Mouse (Mus musculus) left cerebral cortex, postnatal 10 days (tissue): ENCODE data around the gene Olfr308. TPM values are rescaled to one million over a fixed set of nuclear protein-coding genes. Genes with fewer than 3 reads are reported as not detected.
"Not testable (repeated sequence)": the region's sequence is repeated elsewhere in the genome, so short reads cannot be mapped to it uniquely, and the experiment has no call there.

ENCODE experiments used
- DNase-seq, 2 experiments: peaks; one replicate each; pipeline ENCODE4 v3.0.0; 2021 to 2022; ENCODE audit warnings: low spot score in 2 of 2, mixed read lengths in 1 of 2; ENCODE audit errors: extremely low spot score in 1 of 2
- intact Hi-C: fragments of 180-260 bp; cut with DNase I; formaldehyde crosslinking; loops from one replicate; pipeline ENCODE4 v1.15.1; 2025
- microRNA-seq: library from miRNA; unstranded; fragments of <30 nt; microRNA quantifications from one replicate; pipeline ENCODE4 v1.2.0, GENCODE M21; 2022
- total RNA-seq, 2 experiments: library from RNA; stranded (reverse); gene quantifications; 2 replicates each; pipeline ENCODE4 v1.2.3; 2021

Gene Olfr308
- total RNA-seq: not detected

GRCm38 (mm10) chr7:86325530-86325929, at the start of gene Olfr308:
TSS of gene Olfr308 (minus strand) at chr7:86325630.
- DNase-seq: no peak

GRCm38 (mm10) chr7:86366828-86367227, 41.4 kb upstream of the Olfr308 start, which contains the start of gene Olfr305:
TSS of gene Olfr305 (minus strand) at chr7:86366928.
- intact Hi-C loops: no loop called here

More at GRCm38 (mm10) chr7:86325530-86325929, at the start of gene Olfr308:
- intact Hi-C loops: no loop called here

GRCm38 (mm10) chr7:86346296-86346695, 20.9 kb upstream of the Olfr308 start:
- intact Hi-C loops: not testable (repeated sequence)

More at GRCm38 (mm10) chr7:86366828-86367227, 41.4 kb upstream of the Olfr308 start, which contains the start of gene Olfr305:
- no peak for DNase-seq

GRCm38 (mm10) chr7:86344253-86344652, 18.8 kb upstream of the Olfr308 start:
- no peak for DNase-seq
- intact Hi-C loops: no loop called here

More at GRCm38 (mm10) chr7:86346296-86346695, 20.9 kb upstream of the Olfr308 start:
- not testable (repeated sequence) for DNase-seq

- intact Hi-C loops: no loop called here
- DNase-seq: no peak
Observed at GRCm38 (mm10) chr7:86342881-86343565, 17.6 kb upstream of the Olfr308 start.

- intact Hi-C loops: no loop called here
- no peak for DNase-seq
Observed at GRCm38 (mm10) chr7:86337486-86337885, 12.1 kb upstream of the Olfr308 start, which contains the start of gene Olfr307. TSS of gene Olfr307 (minus strand) at chr7:86337586.

GRCm38 (mm10) chr7:86321323-86321722, 4.1 kb downstream of the Olfr308 start:
- intact Hi-C loops: no loop called here
- DNase-seq: no peak

- DNase-seq: no peak
- intact Hi-C loops: no loop called here
Observed at GRCm38 (mm10) chr7:86313608-86314007, 11.8 kb downstream of the Olfr308 start, which contains the start of gene Olfr309. TSS of gene Olfr309 (minus strand) at chr7:86313708.

- intact Hi-C loops: no loop called here
- no peak for DNase-seq
Observed at GRCm38 (mm10) chr7:86277072-86277471, 48.4 kb downstream of the Olfr308 start, which contains the start of gene Olfr310. TSS of gene Olfr310 (minus strand) at chr7:86277172.

Small RNAs within 50 kb of the gene (microRNA-seq; reads per million reads assigned to microRNA genes)
- gene Gm23192: not detected

Other genes starting within 250 kb of the Olfr308 start
- gene Vmn2r75, start 153.9 kb downstream of the Olfr308 start, total RNA-seq: not detected
- not detected for gene Vmn2r76, start 79.3 kb downstream of the Olfr308 start, total RNA-seq
- not detected for gene Olfr310, start 48.5 kb downstream of the Olfr308 start, total RNA-seq
- gene Olfr309, start 11.9 kb downstream of the Olfr308 start, total RNA-seq: not detected
- not detected for gene Olfr307, start 12.0 kb upstream of the Olfr308 start, total RNA-seq
- gene Olfr305, start 41.3 kb upstream of the Olfr308 start, total RNA-seq: not detected
- not detected for gene Olfr304, start 61.0 kb upstream of the Olfr308 start, total RNA-seq
- not detected for gene Olfr303, start 72.2 kb upstream of the Olfr308 start, total RNA-seq
- gene Olfr301, start 78.2 kb upstream of the Olfr308 start, total RNA-seq: not detected
- not detected for gene Olfr299, start 134.3 kb upstream of the Olfr308 start, total RNA-seq
- gene Olfr298, start 166.9 kb upstream of the Olfr308 start, total RNA-seq: not detected
- gene Olfr297, start 194.3 kb upstream of the Olfr308 start, total RNA-seq: not detected